Mouse (Mus musculus): ENCODE data around the gene Fgfrl1. TPM values are rescaled to one million over a fixed set of nuclear protein-coding genes. Genes with fewer than 3 reads are reported as not detected.
A peak's percentile ranks its signal among the peaks of the same experiment; 100 is the strongest.

The Fgfrl1 gene
- polyA plus RNA-seq, 1 experiment, result 8.2 TPM

DNA sequence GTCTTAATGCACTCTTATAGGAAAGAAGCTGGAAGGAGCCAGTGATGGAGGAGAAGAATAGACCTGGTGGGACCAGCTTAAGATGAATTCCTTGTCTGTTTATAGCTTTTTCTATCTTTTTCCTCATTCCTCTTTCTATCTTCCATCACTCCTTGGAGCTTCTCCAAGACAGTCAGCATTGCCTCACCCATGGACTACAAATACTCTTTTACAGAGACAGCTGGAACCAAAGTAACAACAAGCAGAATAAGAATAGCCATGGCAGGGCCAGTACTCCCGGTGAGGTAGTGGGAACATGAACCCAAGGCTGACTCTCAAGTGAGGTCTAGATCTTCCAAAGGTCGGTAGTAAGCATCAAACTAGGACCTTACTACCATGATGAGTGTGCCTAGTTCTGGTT is 20.9 kb downstream of the Fgfrl1 start:
- Histone ChIP-seq H3K4me1 (ENCODE audit: control insufficient read depth, insufficient read depth, low read length) (peaks cover 2% of the 10 kb centered on the region), H3K27ac (ENCODE audit: control insufficient read depth, insufficient read depth, low read depth, low read length, poor library complexity) (no peak overlapping the region), H3K4me3 (replicated peaks; ENCODE audit: control insufficient read depth, low read depth, low read length) (no peak overlapping the region)
- no peak for TF ChIP-seq POLR2A (IDR thresholded peaks at IDR 0.05; ENCODE audit: borderline replicate concordance, control insufficient read depth, low read depth, low read length)
- no peak for TF ChIP-seq CTCF (IDR thresholded peaks at IDR 0.05; ENCODE audit: control insufficient read depth, insufficient read depth, low read length)
- 91% methylated on average over 2 of the region's 2 CpGs for WGBS

DNA sequence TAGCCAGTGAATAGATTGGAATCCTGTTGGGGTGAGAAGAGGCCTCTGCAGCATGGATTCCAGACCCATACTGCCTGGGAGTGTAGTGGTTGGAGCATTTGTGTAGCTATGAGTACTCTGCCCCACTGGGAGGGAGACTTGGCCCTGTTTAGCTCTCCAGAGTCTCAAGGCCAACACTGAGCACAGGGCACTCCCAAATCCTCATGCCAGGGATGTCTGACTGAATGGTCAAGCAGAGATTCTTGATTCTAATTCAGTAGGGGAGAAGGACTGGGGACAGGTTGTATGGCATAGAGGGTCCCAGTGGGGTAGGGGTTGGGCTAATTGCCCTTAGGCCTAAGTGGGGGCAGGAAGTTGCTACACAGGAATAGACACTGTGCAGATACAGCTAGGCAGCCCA is 21.5 kb downstream of the Fgfrl1 start:
- TF ChIP-seq CTCF (IDR thresholded peaks at IDR 0.05; ENCODE audit: control insufficient read depth, insufficient read depth, low read length), result no peak
- no peak for TF ChIP-seq POLR2A (IDR thresholded peaks at IDR 0.05; ENCODE audit: borderline replicate concordance, control insufficient read depth, low read depth, low read length)
- H3K4me1 ChIP-seq (ENCODE audit: control insufficient read depth, insufficient read depth, low read length), result peaks cover 2% of the 10 kb centered on the region
- H3K4me3 ChIP-seq (replicated peaks; ENCODE audit: control insufficient read depth, low read depth, low read length), result no peak overlapping the region
- H3K27ac ChIP-seq (ENCODE audit: control insufficient read depth, insufficient read depth, low read depth, low read length, poor library complexity), result no peak overlapping the region

DNA sequence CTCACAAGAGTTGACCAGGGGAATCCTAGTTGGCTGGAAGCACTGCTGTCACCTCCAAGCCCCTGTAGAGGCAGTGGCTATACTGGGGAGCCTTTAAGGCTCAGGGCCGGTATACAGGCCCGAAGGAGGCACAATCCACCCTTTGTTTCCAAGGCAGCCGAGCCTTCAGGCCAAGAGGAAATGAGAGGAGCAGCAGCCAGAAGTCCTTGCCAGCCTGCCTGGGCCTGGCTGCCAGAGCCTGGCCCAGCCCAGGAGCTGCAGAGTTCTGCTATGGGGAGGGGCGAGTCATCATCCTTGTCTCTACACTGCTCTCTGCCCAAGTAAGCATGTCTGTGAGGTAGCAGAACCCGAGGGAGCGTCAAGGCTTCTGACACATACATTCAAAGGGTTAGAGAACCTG is 22.0 kb downstream of the Fgfrl1 start:
- 61% methylated on average over 6 of the region's 6 CpGs for WGBS
- TF ChIP-seq POLR2A (IDR thresholded peaks at IDR 0.05; ENCODE audit: borderline replicate concordance, control insufficient read depth, low read depth, low read length), result no peak
- TF ChIP-seq CTCF (IDR thresholded peaks at IDR 0.05; ENCODE audit: control insufficient read depth, insufficient read depth, low read length), result no peak
- Histone ChIP-seq H3K4me1 (ENCODE audit: control insufficient read depth, insufficient read depth, low read length) (no peaks in the 10 kb centered on the region), H3K27ac (ENCODE audit: control insufficient read depth, insufficient read depth, low read depth, low read length, poor library complexity) (no peak overlapping the region), H3K4me3 (replicated peaks; ENCODE audit: control insufficient read depth, low read depth, low read length) (no peak overlapping the region)

DNA sequence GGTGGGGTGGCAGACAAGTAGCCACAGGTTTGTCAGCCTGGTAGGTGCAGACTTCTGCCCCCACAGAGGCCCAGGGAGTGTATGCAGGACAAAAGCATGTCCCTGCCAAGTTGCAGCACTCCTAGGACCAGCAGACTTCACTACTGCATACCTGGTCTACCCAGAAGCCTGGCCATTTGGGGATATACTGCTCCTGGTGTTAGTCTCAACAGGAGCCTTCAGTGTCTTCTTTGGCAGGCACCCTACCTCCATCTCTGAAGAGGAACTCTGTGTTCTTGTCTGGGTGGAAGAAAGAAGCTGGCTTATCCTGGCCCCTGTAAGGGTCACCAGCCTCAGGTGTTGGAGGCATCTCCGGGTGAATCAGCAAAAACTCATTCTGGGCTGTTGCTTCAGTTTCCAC is 23.8 kb downstream of the Fgfrl1 start:
- TF ChIP-seq POLR2A (IDR thresholded peaks at IDR 0.05; ENCODE audit: borderline replicate concordance, control insufficient read depth, low read depth, low read length) (no peak), CTCF (IDR thresholded peaks at IDR 0.05; ENCODE audit: control insufficient read depth, insufficient read depth, low read length) (no peak)
- 83% methylated on average over 1 of the region's 1 CpGs for WGBS
- H3K4me3 ChIP-seq (replicated peaks; ENCODE audit: control insufficient read depth, low read depth, low read length), result no peak overlapping the region
- H3K4me1 ChIP-seq (ENCODE audit: control insufficient read depth, insufficient read depth, low read length), result no peaks in the 10 kb centered on the region
- no peak overlapping the region for H3K27ac ChIP-seq (ENCODE audit: control insufficient read depth, insufficient read depth, low read depth, low read length, poor library complexity)

DNA sequence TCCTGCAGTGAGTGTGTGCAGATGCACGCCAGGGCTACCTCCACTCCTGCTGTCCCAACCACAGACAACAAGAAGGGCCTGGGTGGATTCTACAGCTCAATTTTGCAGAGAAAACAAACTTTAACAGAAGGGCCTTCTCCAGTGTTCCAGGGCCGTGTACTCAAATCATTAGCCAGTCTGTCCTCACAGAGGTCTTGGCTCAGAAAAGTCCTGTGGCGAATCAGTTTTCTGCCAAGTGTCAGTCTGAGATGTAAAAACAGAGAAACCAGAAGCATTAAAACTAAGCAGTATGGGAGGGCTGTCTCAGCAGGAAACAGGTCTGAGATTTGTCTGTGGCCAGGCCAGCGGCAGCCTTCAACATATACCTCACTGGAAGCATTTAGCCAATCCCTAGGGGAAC is 25.9 kb downstream of the Fgfrl1 start:
- Histone ChIP-seq H3K4me3 (replicated peaks; ENCODE audit: control insufficient read depth, low read depth, low read length) (no peak overlapping the region), H3K27ac (ENCODE audit: control insufficient read depth, insufficient read depth, low read depth, low read length, poor library complexity) (no peak overlapping the region), H3K4me1 (ENCODE audit: control insufficient read depth, insufficient read depth, low read length) (no peaks in the 10 kb centered on the region)
- TF ChIP-seq CTCF (IDR thresholded peaks at IDR 0.05; ENCODE audit: control insufficient read depth, insufficient read depth, low read length) (no peak), POLR2A (IDR thresholded peaks at IDR 0.05; ENCODE audit: borderline replicate concordance, control insufficient read depth, low read depth, low read length) (no peak)
- WGBS, result 74% methylated on average over 4 of the region's 4 CpGs

DNA sequence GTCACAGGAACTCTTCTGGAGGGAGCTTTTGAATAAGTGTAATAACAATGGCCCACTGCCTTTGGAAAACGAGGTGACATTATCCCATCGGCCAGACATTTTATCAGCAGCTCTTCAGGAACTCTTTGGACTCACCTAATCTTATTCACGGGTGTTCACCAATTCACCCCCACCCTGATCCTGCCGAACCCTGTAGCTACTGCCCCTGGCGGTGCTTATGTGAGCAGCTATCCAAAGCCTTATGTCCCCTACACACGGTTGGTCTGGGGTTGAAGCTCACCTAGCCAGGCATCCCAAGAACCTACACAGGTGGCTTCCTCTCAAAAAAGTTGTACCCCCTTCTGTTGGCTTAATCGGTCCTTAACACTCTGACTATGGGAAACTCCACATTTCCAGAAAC is 27.6 kb downstream of the Fgfrl1 start:
- TF ChIP-seq POLR2A (IDR thresholded peaks at IDR 0.05; ENCODE audit: borderline replicate concordance, control insufficient read depth, low read depth, low read length), result no peak
- no peak for TF ChIP-seq CTCF (IDR thresholded peaks at IDR 0.05; ENCODE audit: control insufficient read depth, insufficient read depth, low read length)
- Histone ChIP-seq H3K4me3 (replicated peaks; ENCODE audit: control insufficient read depth, low read depth, low read length) (no peak overlapping the region), H3K27ac (ENCODE audit: control insufficient read depth, insufficient read depth, low read depth, low read length, poor library complexity) (no peak overlapping the region), H3K4me1 (ENCODE audit: control insufficient read depth, insufficient read depth, low read length) (no peaks in the 10 kb centered on the region)
- 63% methylated on average over 7 of the region's 7 CpGs for WGBS

DNA sequence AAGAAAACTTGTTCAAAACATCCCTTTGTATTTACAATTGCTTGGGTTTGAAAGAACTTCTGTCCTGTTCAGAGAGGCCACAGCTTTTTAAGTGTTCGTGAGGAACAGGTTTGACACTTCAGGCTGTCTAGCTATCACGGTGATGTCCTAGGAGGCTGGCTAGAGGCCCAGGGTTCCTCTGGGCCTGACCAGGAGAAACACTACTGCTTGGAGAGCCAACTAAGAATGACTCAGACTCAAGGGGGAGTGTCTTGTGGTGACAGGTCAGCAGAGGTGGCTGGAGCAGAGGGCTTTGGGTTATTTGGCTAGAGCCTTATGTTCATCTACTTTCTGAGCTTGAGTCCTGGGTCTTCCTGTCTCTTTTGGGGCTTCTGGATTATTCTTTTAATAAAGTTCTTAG is 31.8 kb downstream of the Fgfrl1 start:
- H3K4me3 ChIP-seq (replicated peaks; ENCODE audit: control insufficient read depth, low read depth, low read length), result no peak overlapping the region
- H3K27ac ChIP-seq (ENCODE audit: control insufficient read depth, insufficient read depth, low read depth, low read length, poor library complexity), result no peak overlapping the region
- no peak for TF ChIP-seq CTCF (IDR thresholded peaks at IDR 0.05; ENCODE audit: control insufficient read depth, insufficient read depth, low read length)
- TF ChIP-seq POLR2A (IDR thresholded peaks at IDR 0.05; ENCODE audit: borderline replicate concordance, control insufficient read depth, low read depth, low read length), result no peak
- no peaks in the 10 kb centered on the region for H3K4me1 ChIP-seq (ENCODE audit: control insufficient read depth, insufficient read depth, low read length)
- WGBS, result 44% methylated on average over 2 of the region's 2 CpGs

DNA sequence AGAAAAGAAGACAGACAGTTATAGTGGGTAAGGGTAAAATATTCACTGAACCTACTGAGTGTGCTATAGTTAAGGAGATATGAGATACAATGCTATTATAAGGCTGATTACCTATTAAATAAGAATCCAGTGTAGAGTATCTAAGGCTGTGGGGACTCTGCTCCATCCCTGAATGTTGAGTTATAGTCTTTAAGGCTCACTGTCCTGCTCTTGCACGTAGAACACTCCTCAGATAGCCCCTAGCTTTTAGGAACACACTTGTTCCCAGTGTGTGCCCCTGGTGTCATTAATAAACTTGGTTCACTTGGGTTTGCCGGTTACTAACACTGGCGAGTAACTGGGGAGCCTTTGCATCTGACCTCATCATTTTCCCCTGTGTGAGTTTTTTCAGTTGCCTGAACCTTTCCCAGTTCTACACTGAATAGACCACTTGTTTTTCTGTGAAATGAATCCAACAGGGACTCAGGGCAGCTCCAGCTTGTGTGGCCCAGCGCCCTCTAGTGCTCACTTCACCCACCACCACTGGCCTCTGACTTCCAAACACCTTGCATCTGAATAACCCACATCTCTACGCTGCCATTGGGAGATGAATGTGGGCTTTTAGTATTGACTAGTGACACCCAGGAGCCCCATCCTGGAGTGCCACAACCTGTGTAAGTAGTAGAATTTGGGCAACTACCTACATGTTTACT is 34.5 kb downstream of the Fgfrl1 start:
- WGBS, result 26% methylated on average over 5 of the region's 5 CpGs

DNA sequence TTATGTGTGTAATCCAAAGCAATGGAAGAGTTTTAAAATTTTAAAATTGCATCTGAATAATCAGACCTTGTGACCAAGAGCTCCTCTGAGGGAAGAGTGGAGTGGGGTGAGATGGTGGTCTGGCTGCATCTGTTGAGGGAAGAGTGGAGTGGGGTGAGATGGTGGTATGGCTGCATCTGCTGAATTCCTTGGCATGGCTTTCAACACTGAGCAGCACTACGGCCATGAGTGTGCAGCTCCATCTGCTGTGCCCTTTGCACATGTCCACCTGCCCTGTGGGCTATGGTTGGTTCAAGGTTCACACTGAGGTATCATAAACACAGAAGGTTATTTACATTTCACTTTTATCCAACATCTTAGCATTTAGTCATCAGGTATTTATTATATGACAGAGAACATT is 35.2 kb downstream of the Fgfrl1 start:
- 89% methylated on average over 1 of the region's 1 CpGs for WGBS
- no peaks in the 10 kb centered on the region for H3K4me1 ChIP-seq (ENCODE audit: control insufficient read depth, insufficient read depth, low read length)
- TF ChIP-seq CTCF (IDR thresholded peaks at IDR 0.05; ENCODE audit: control insufficient read depth, insufficient read depth, low read length) (no peak), POLR2A (IDR thresholded peaks at IDR 0.05; ENCODE audit: borderline replicate concordance, control insufficient read depth, low read depth, low read length) (no peak)
- no peak overlapping the region for H3K4me3 ChIP-seq (replicated peaks; ENCODE audit: control insufficient read depth, low read depth, low read length)
- H3K27ac ChIP-seq (ENCODE audit: control insufficient read depth, insufficient read depth, low read depth, low read length, poor library complexity), result no peak overlapping the region

More for the DNA sequence above, 34.5 kb downstream of the Fgfrl1 start:
- Histone ChIP-seq H3K4me3 (replicated peaks; ENCODE audit: control insufficient read depth, low read depth, low read length) (no peak overlapping the region), H3K27ac (ENCODE audit: control insufficient read depth, insufficient read depth, low read depth, low read length, poor library complexity) (no peak overlapping the region), H3K4me1 (ENCODE audit: control insufficient read depth, insufficient read depth, low read length) (no peaks in the 10 kb centered on the region)
- TF ChIP-seq CTCF (IDR thresholded peaks at IDR 0.05; ENCODE audit: control insufficient read depth, insufficient read depth, low read length) (peak; percentile 78), POLR2A (IDR thresholded peaks at IDR 0.05; ENCODE audit: borderline replicate concordance, control insufficient read depth, low read depth, low read length) (no peak)

Measured in bone marrow, adult 2 months (tissue).